Mouse (Mus musculus) mesoderm, embryonic 11.5 days (tissue): ENCODE measurements at regions not wholly inside any gene's neighbourhood (a gene's known extent, or its start where the extent isn't known, plus 50 kb on each side); places are given as distances from the start of the nearest gene placed in this dataset.

Experiments used
- DNase-seq: peaks from one replicate; pipeline ENCODE4 v3.0.0-alpha.2; 2012; ENCODE audit warnings: low read depth, low spot score

- DNase-seq, result peak; percentile 56
Observed at GRCm38 (mm10) chr17:85932360-85933132, 212.4 kb downstream of the Srbd1 start.

GRCm38 (mm10) chr17:85931955-85932354, 213.0 kb downstream of the Srbd1 start:
- no peak for DNase-seq

DNA sequence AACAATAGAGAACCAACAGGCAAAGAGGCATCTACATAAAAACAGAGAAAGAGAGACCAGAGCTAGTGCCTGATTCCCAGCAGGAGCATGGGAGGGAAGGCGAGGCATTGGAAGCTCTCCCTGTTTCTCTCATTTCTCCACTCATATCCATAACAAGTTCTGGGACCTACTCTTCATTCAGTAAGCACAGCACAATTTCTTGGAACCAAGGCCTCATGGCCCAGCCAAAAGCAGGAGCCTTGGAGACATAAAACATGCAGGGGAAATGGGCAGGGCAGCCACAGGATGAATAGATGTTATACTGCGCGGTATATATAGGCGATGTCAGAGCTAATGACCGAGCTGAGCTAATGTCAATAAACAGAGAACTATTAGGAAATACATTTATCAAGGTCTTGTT, 214.2 kb downstream of the Srbd1 start:
- DNase-seq, result no peak

DNA sequence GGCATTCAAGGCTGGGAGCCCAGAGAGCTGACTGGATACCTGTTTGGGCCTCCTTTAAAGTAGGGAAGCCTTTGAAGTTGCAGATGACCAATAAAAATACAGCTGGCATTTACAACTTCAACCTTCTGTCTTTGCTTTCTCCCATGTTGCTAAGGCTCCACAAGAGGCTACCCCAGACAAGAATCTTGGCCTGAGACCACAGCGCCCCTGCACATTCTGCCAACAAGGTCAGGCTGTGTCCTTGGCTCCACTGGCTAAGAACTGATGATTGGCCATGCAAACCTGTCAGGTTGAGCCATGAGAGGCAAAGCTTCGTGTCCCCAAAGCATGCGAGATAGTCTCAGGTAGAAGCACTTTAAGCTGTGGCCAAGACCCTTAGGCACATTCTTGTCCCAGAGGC, 214.6 kb downstream of the Srbd1 start:
- no peak for DNase-seq

DNA sequence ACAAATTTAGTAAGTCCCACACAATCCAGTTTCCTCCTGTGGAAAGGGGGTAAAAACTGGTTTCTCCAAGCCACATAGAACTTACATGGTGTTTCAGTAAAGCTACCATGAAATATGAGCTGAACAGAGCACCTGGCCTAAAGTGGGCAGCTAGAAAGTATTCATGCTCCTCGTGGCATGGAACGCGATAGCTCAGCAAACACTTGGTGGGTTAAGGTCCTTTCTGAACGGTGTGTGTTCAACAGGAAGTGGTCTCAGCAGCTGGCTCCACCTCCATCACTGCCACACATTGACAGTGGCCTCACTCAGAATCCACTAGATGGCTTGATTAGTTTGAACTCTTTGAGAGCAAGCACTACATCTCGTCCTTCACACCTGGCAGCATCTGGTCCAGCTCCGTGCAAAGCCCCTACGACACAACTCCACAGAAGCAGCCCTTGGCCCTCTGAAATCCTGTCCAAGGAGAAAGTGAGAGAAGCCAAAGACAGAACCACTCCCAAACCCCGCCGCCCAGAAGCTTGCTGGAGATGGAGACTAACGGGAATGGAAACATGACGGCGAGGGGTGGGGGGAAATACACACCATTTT, 215.2 kb downstream of the Srbd1 start:
- no peak for DNase-seq

- DNase-seq, result peak; percentile 43
Observed at GRCm38 (mm10) chr17:85928543-85928942, 216.4 kb downstream of the Srbd1 start.

DNA sequence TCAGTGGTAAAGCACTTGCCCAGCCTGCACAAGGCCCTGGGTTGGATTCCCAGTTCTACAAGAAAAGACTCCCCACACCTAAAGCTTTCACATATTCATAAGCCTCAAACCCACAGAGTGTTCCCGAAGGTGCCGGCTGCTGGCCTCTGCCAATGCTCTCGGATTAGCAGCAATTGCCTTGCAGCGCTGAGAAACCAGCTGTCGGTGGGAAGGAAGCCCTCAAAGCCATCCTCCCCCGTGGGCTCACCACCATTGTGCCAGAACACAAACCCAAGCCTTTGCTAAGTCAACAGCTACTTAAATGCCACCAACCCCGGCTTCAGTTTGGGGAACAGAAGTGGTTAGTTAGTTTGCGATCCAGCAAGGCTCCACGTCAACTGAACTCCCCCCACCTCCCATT, 217.7 kb downstream of the Srbd1 start:
- DNase-seq, result no peak

- DNase-seq, result no peak
Observed at GRCm38 (mm10) chr17:85926044-85926443, 218.9 kb downstream of the Srbd1 start.

DNA sequence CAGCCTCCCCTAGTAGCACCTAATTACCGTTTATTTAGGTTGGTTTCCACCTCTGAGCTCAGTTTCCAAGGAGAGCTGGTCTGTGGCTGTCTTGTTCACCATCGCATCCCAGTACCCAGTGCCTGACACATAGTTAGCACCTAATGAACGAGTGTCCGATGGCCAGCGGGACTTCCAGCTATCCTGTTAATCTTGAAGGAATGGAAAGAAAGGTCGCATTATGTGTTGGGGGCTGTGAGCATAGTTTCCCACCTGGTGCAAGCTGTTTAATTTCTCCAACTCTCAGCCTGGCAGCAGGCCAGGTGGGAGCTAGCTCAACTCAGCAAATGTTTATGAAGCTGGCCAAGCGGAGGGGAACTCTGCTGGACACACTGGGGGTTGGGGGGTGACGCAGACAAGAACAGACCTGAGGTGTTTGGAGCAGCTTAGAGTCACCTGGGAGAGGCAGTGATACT, 223.7 kb downstream of the Srbd1 start:
- DNase-seq, result no peak

- DNase-seq, result no peak
Observed at GRCm38 (mm10) chr17:85919868-85920267, 225.1 kb downstream of the Srbd1 start.

- DNase-seq, result no peak
Observed at GRCm38 (mm10) chr17:85915870-85916269, 227.8 kb upstream of the Six2 start.

DNA sequence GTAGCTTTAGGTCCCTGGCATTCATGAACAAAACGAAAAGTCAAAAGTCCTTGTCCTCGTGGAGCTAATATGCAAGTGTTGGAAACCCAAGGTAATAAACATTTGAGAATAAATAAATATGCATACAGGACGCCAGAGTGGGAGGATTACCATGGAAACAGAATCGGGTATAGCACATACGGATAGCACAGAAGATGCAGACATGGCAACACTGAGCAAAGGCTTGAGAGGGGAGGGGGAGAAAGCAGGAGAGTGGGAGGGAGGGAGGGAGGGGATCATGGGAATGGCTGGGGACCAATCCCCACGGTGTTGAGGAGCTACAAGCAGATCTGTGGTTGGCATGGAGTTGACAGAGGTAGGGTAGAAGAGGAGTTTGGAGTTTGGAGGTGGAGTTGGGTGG, 226.0 kb upstream of the Six2 start:
- no peak for DNase-seq

DNA sequence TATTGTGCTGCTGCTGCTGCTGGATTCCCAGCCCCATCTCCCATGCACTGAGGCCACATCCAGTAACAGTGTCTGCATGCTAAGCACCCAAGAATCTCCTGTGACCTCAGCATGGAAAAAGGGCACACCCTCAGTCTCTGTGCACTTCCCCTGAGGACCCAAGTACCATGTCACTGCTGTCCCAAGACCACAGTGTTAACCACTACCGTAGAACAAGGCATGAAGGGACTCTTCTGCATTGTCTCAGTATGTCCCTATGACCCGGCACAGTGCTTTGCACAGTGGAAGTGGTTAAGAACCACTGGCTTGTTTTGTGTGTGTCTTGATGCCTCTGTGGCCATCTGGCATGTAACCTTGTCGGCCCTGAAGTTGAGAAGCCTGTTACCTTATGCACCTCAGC, 220.6 kb upstream of the Six2 start:
- no peak for DNase-seq

- DNase-seq, result no peak
Observed at GRCm38 (mm10) chr17:85906597-85907187, 218.6 kb upstream of the Six2 start.

GRCm38 (mm10) chr17:85902575-85902974, 214.5 kb upstream of the Six2 start:
- DNase-seq, result peak; percentile 57

GRCm38 (mm10) chr17:85899096-85899495, 211.0 kb upstream of the Six2 start:
- DNase-seq, result no peak

DNA sequence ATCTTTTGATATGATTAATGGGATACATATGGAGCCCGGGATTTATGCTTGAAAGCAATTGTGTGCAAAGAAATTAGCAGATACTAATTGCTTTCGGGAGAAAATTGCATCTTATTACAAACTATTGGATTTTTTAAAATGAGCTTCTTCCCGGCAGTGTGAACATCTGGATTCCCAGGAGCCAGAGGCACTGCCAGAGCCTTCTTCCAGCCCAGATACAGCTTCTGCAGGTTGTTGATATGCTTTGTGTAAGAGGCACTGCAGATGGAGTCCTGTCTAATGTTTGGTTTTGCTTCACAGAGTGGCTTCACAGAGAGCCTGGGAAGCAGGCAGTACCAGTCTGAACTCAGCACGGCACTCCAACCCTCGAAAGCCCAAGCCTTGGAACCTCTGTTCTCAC, 207.9 kb upstream of the Six2 start:
- DNase-seq, result no peak

- DNase-seq, result no peak
Observed at GRCm38 (mm10) chr17:85891243-85891642, 203.2 kb upstream of the Six2 start.

- DNase-seq, result no peak
Observed at GRCm38 (mm10) chr17:85889746-85890532, 201.9 kb upstream of the Six2 start.

- DNase-seq, result no peak
Observed at GRCm38 (mm10) chr17:85888568-85889398, 200.7 kb upstream of the Six2 start.

DNA sequence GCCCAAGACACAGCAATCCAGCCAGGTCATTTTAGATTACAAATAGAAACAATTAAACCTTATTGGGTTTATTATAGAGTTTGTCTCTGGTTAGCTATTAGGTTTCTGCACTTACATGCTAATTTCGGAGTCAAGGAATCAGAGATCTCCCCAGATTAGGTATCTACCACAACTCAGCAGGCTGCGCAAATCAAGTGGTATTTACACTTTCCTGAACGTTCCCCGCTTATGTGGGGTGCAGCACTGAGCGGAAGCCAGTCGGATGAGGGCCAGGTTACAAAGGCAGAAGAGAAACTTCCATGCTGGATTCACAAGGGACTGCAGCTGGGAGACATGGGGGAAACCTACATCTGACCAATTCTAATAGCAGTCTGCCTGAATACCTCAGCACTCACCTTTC, 198.6 kb upstream of the Six2 start:
- no peak for DNase-seq
